Mouse (Mus musculus) stomach, postnatal 0 days (tissue): ENCODE measurements around the gene Babam2. TPM values are rescaled to one million over a fixed set of nuclear protein-coding genes. Genes with fewer than 3 reads are reported as not detected.

ENCODE experiments used
- ATAC-seq: fragments of 200-750 bp; cut with Nextera tagmentation; 2 replicates; pipeline ENCODE4 v1.8.0; 2017; ENCODE audit not compliant: low FRiP score, low TSS enrichment
- DNase-seq: peaks from one replicate; pipeline ENCODE4 v3.0.0-alpha.2; 2016; ENCODE audit warnings: low spot score
- H3K27ac ChIP-seq: fragments of 300-500 bp; sonication (generic); replicated peaks from 2 replicates; pipeline ENCODE4 v1.5.1; 2014; ENCODE audit warnings: mild to moderate bottlenecking, control low read depth
- H3K27me3 ChIP-seq: fragments of 300-500 bp; sonication (generic); 2 replicates; pipeline ENCODE4 v1.6.1; 2014; ENCODE audit warnings: low read length; ENCODE audit not compliant: control insufficient read depth, insufficient read depth
- H3K36me3 ChIP-seq: fragments of 300-500 bp; sonication (generic); 2 replicates; pipeline ENCODE4 v1.6.1; 2014; ENCODE audit warnings: low read length, mixed read lengths; ENCODE audit not compliant: control insufficient read depth, insufficient read depth
- H3K4me1 ChIP-seq: fragments of 300-500 bp; sonication (generic); replicated peaks from 2 replicates; pipeline ENCODE4 v1.6.1; 2014; ENCODE audit warnings: antibody characterized with exemption; ENCODE audit not compliant: control insufficient read depth, insufficient read depth
- H3K4me2 ChIP-seq: fragments of 300-500 bp; sonication (generic); replicated peaks from 2 replicates; pipeline ENCODE4 v1.6.1; 2014; ENCODE audit warnings: low read depth, mild to moderate bottlenecking, control low read depth, moderate library complexity
- H3K4me3 ChIP-seq: fragments of 300-500 bp; sonication (generic); 2 replicates; pipeline ENCODE4 v1.5.1; 2014; ENCODE audit warnings: low read depth, low read length, control low read depth
- H3K9ac ChIP-seq: fragments of 300-500 bp; sonication (generic); 2 replicates; pipeline ENCODE4 v1.6.1; 2014; ENCODE audit warnings: mild to moderate bottlenecking, low read length, control low read depth, mixed read lengths
- H3K9me3 ChIP-seq: fragments of 300-500 bp; sonication (generic); 2 replicates; pipeline ENCODE4 v1.6.1; 2016; ENCODE audit warnings: low read length; ENCODE audit not compliant: control insufficient read depth
- CTCF ChIP-seq: IDR thresholded peaks from 2 replicates; pipeline ENCODE4 v1.5.1; 2016; ENCODE audit warnings: antibody characterized with exemption, low read depth, mild to moderate bottlenecking, moderate library complexity
- EP300 ChIP-seq: optimal IDR thresholded peaks from 2 replicates; pipeline ENCODE3; 2016; ENCODE audit warnings: antibody characterized with exemption
- WGBS: fragments of 180-500 bp; shearing (Covaris S2); extraction: QIAGEN DNeasy Blood & Tissue Kit; methylation state at CpG from one replicate; pipeline ENCODE4 v1.1.7; 2014; 5-methylcytosine and 5-hydroxymethylcytosine counted together
- polyA plus RNA-seq: library from polyadenylated mRNA; unstranded; fragments of >200 nt; fragmentation: Nextera tagmentation; extraction: Ambion mirVana; gene quantifications from 2 replicates; pipeline ENCODE4 v1.2.1, GENCODE M21; 2015

The Babam2 gene
- polyA plus RNA-seq, 1 experiment from 2014 or later = 44.9 TPM

GRCm38 (mm10) chr5:32029834-32030433 lies 332.4 kb downstream of the Babam2 start:
- no peak overlapping the region for H3K4me2 ChIP-seq
- no peak overlapping the region; the same call in 1 of the 2 replicates for H3K27ac ChIP-seq
- no peaks in the 10 kb centered on the region for H3K36me3 ChIP-seq
- no peaks in the 10 kb centered on the region for H3K9me3 ChIP-seq
- ATAC-seq (no peak), DNase-seq (no peak)
- no peak overlapping the region for H3K4me3 ChIP-seq
- H3K27me3 ChIP-seq = no peaks in the 10 kb centered on the region
- 57% methylated on average over 3 of the region's 3 CpGs for WGBS
- TF ChIP-seq CTCF = no peak
- TF ChIP-seq EP300 = peak; percentile 28
- H3K9ac ChIP-seq = no peak overlapping the region
- H3K4me1 ChIP-seq = no peaks in the 10 kb centered on the region

GRCm38 (mm10) chr5:32033185-32033584 lies 335.7 kb downstream of the Babam2 start:
- peak overlapping the region; percentile 53; the same call in 1 of the 2 replicates for H3K27ac ChIP-seq

GRCm38 (mm10) chr5:32033621-32034020 lies 336.1 kb downstream of the Babam2 start:
- TF ChIP-seq EP300 (no peak), CTCF (no peak)
- Histone ChIP-seq H3K27ac (no peak overlapping the region; the same call in 1 of the 2 replicates), H3K27me3 (no peaks in the 10 kb centered on the region), H3K4me1 (no peaks in the 10 kb centered on the region), H3K4me2 (no peak overlapping the region), H3K4me3 (no peak overlapping the region), H3K9ac (no peak overlapping the region), H3K9me3 (no peaks in the 10 kb centered on the region), H3K36me3 (no peaks in the 10 kb centered on the region)
- no peak for DNase-seq
- ATAC-seq = no peak

More at GRCm38 (mm10) chr5:32033185-32033584, 335.7 kb downstream of the Babam2 start:
- no peak for TF ChIP-seq EP300
- TF ChIP-seq CTCF = no peak
- Histone ChIP-seq H3K4me1 (no peaks in the 10 kb centered on the region), H3K9ac (no peak overlapping the region), H3K36me3 (no peaks in the 10 kb centered on the region), H3K4me3 (no peak overlapping the region), H3K9me3 (no peaks in the 10 kb centered on the region), H3K27me3 (no peaks in the 10 kb centered on the region), H3K4me2 (no peak overlapping the region)
- 64% methylated on average over 4 of the region's 4 CpGs for WGBS
- ATAC-seq (peak; percentile 17; the same call in 1 of the 2 replicates), DNase-seq (peak; percentile 24)

- no peaks in the 10 kb centered on the region for H3K27me3 ChIP-seq
- 75% methylated on average over 8 of the region's 8 CpGs for WGBS
- ATAC-seq (no peak), DNase-seq (no peak)
- peak overlapping the region; percentile 67; the same call in 1 of the 2 replicates for H3K27ac ChIP-seq
- no peaks in the 10 kb centered on the region for H3K36me3 ChIP-seq
- no peaks in the 10 kb centered on the region for H3K4me1 ChIP-seq
- H3K9me3 ChIP-seq = no peaks in the 10 kb centered on the region
- no peak overlapping the region for H3K4me3 ChIP-seq
- H3K9ac ChIP-seq = no peak overlapping the region
- no peak overlapping the region for H3K4me2 ChIP-seq
- TF ChIP-seq EP300 (no peak), CTCF (no peak)
These were observed 337.1 kb downstream of the Babam2 start for GRCm38 (mm10) chr5:32034475-32035054.

GRCm38 (mm10) chr5:32035721-32036320 lies 338.3 kb downstream of the Babam2 start:
- H3K27ac ChIP-seq = peak overlapping the region; percentile 73
- peak; percentile 77 for ATAC-seq

GRCm38 (mm10) chr5:32036896-32037295 lies 339.4 kb downstream of the Babam2 start:
- Histone ChIP-seq H3K9ac (no peak overlapping the region), H3K36me3 (no peaks in the 10 kb centered on the region), H3K27me3 (no peaks in the 10 kb centered on the region), H3K9me3 (no peaks in the 10 kb centered on the region), H3K4me3 (no peak overlapping the region), H3K4me2 (no peak overlapping the region), H3K27ac (no peak overlapping the region; the same call in 1 of the 2 replicates), H3K4me1 (no peaks in the 10 kb centered on the region)
- TF ChIP-seq CTCF (no peak), EP300 (no peak)
- 36% methylated on average over 2 of the region's 2 CpGs for WGBS
- no peak for ATAC-seq
- no peak for DNase-seq

More at GRCm38 (mm10) chr5:32035721-32036320, 338.3 kb downstream of the Babam2 start:
- no peak for DNase-seq
- 25% methylated on average over 7 of the region's 7 CpGs for WGBS
- Histone ChIP-seq H3K9ac (no peak overlapping the region), H3K9me3 (no peaks in the 10 kb centered on the region), H3K36me3 (no peaks in the 10 kb centered on the region), H3K4me2 (no peak overlapping the region), H3K27me3 (no peaks in the 10 kb centered on the region), H3K4me1 (no peaks in the 10 kb centered on the region), H3K4me3 (no peak overlapping the region)
- TF ChIP-seq EP300 = peak; percentile 29
- TF ChIP-seq CTCF = no peak
